8 mouse cellular contexts compared by ENCODE assay signal in genomic region chr17:62884129-62884506, GRCm38 (mm10). TPM values are rescaled to one million over a fixed set of nuclear protein-coding genes. Genes with fewer than 3 reads are reported as not detected.
DNase-seq lines count a peak whose midpoint lies in the region; ATAC-seq and TF ChIP-seq lines count a peak whose summit lies in the region.

No protein-coding gene starts in this region.

- H3K4me1 ChIP-seq in MEL (ENCODE audit: control insufficient read depth in 1 of 2, insufficient read depth in 2 of 2, low read length in 2 of 2) = no peaks in the 10 kb centered on the region
- H3K4me1 ChIP-seq in cerebellum, adult 2 months (ENCODE audit: control insufficient read depth, insufficient read depth, low read length) = no peaks in the 10 kb centered on the region
- H3K4me1 ChIP-seq in lung, embryonic 15.5 days = peaks cover 10% of the 10 kb centered on the region; the same call in 1 of the 2 replicates

- H3K27ac ChIP-seq in MEL (ENCODE audit: control insufficient read depth, low read depth, low read length) = no peak overlapping the region
- no peak overlapping the region for H3K27ac ChIP-seq in cerebellum, adult 2 months (ENCODE audit: insufficient read depth, low read length)
- H3K27ac ChIP-seq in layer of hippocampus, adult 2 months = peak overlapping the region; percentile 50; the same call in 1 of the 2 replicates
- peak overlapping the region; percentile 67; the same call in 1 of the 2 replicates for H3K27ac ChIP-seq in lung, embryonic 15.5 days

- no peak overlapping the region for H3K4me3 ChIP-seq in MEL (ENCODE audit: control insufficient read depth in 1 of 2, insufficient read depth in 1 of 2, low read depth in 2 of 2, low read length in 2 of 2)
- peak overlapping the region; percentile 62 for H3K4me3 ChIP-seq in cerebellum, adult 2 months (replicated peaks; ENCODE audit: insufficient read depth, low read depth, low read length)
- H3K4me3 ChIP-seq in layer of hippocampus, adult 2 months = peak overlapping the region; percentile 63
- H3K4me3 ChIP-seq in lung, embryonic 15.5 days = peak overlapping the region; percentile 88

- H3K4me2 ChIP-seq in lung, embryonic 15.5 days = peak overlapping the region; percentile 99

- ATAC-seq in lung, embryonic 15.5 days (ENCODE audit: borderline replicate concordance, extremely low read depth, low FRiP score, low TSS enrichment) = no peak

- no peak overlapping the region for H3K9ac ChIP-seq in MEL (ENCODE audit: control insufficient read depth, low read depth, low read length, poor library complexity, severe bottlenecking)
- peak overlapping the region; percentile 49; the same call in 1 of the 2 replicates for H3K9ac ChIP-seq in lung, embryonic 15.5 days

- under 1% methylated on average over 16 of the region's 16 CpGs for WGBS in cerebellum, adult 2 months
- WGBS in lung, embryonic 15.5 days = under 1% methylated on average over 16 of the region's 16 CpGs

- no peaks in the 10 kb centered on the region for H3K27me3 ChIP-seq in MEL (ENCODE audit: control insufficient read depth in 1 of 2, insufficient read depth in 2 of 2, low read length in 2 of 2)
- H3K27me3 ChIP-seq in cerebellum, adult 2 months (ENCODE audit: control insufficient read depth, insufficient read depth, low read length) = no peaks in the 10 kb centered on the region
- no peaks in the 10 kb centered on the region; the same call in 1 of the 2 replicates for H3K27me3 ChIP-seq in lung, embryonic 15.5 days

- H3K9me3 ChIP-seq in MEL (replicated peaks; ENCODE audit: insufficient read depth, low read length) = no peaks in the 10 kb centered on the region
- H3K9me3 ChIP-seq in lung, embryonic 15.5 days = no peaks in the 10 kb centered on the region

- peak; percentile 20 for TF ChIP-seq RAD21 in MEL (IDR thresholded peaks at IDR 0.05; ENCODE audit: low read depth, low read length)

- intact Hi-C loops in heart, postnatal 36 days (cut with DNase I) = loop anchor here (5.0 to 10.0 kb wide), 4 partner anchors 232 to 1579 kb away; no protein-coding TSS in a partner anchor

- no peak for TF ChIP-seq EP300 in MEL (IDR thresholded peaks at IDR 0.05; ENCODE audit: low read depth in 1 of 2, low read length in 2 of 2)

- H3K79me2 ChIP-seq in MEL (ENCODE audit: control insufficient read depth, insufficient read depth, low read length, poor library complexity) = no peaks in the 10 kb centered on the region

- TF ChIP-seq POLR2A in MEL (IDR thresholded peaks at IDR 0.05; ENCODE audit: control insufficient read depth in 1 of 2, insufficient read depth in 1 of 2, low read depth in 1 of 2, low read length in 2 of 2, poor library complexity in 1 of 2) = no peak
- TF ChIP-seq POLR2A in cerebellum, adult 2 months (IDR thresholded peaks at IDR 0.05; ENCODE audit: borderline replicate concordance, insufficient read depth, low read length) = no peak

- no peak for DNase-seq in MEL (ENCODE audit: low read depth, low spot score)
- DNase-seq in cerebellum, adult 2 months = peak; percentile 68 to 75
- peak; percentile 85 for DNase-seq in forelimb bud, embryonic 11.5 days (ENCODE audit: low read depth, low spot score)
- peak; percentile 77 to 83 for DNase-seq in heart, postnatal 36 days
- DNase-seq in layer of hippocampus, adult 2 months (ENCODE audit: low spot score in 2 of 2) = peak; percentile 66 to 88
- DNase-seq in ovary, adult 18-20 months (ENCODE audit: low spot score) = peak; percentile 43
- DNase-seq in thymus, postnatal 14 days = peak; percentile 34

- peak in 2 of 3 experiments; percentile 10 to 53; a peak in 3 of 6 replicates for TF ChIP-seq CTCF in MEL (IDR thresholded peaks at IDR 0.05 in 2 of 3, conservative IDR thresholded peaks at IDR 0.05 in 1 of 3; ENCODE audit: control insufficient read depth in 1 of 3, insufficient read depth in 1 of 3, low read depth in 2 of 3, low read length in 3 of 3, poor library complexity in 1 of 3, severe bottlenecking in 1 of 3)
- peak; percentile 73 for TF ChIP-seq CTCF in cerebellum, adult 2 months (IDR thresholded peaks at IDR 0.05; ENCODE audit: borderline replicate concordance, insufficient read depth, low read depth, low read length)
- peak; percentile 98 for TF ChIP-seq CTCF in layer of hippocampus, adult 2 months (conservative IDR thresholded peaks at IDR 0.05)

- H3K36me3 ChIP-seq in MEL (ENCODE audit: control insufficient read depth in 1 of 2, insufficient read depth in 2 of 2, low read length in 2 of 2) = no peaks in the 10 kb centered on the region
- H3K36me3 ChIP-seq in lung, embryonic 15.5 days = no peaks in the 10 kb centered on the region

TF ChIP-seq in MEL, 35 proteins besides CTCF, POLR2A, EP300 and RAD21:
- TF ChIP-seq USF1 (IDR thresholded peaks at IDR 0.05; ENCODE audit: low read depth, low read length) = no peak
- TF ChIP-seq ZKSCAN1 (IDR thresholded peaks at IDR 0.05; ENCODE audit: low read depth, low read length) = no peak
- TF ChIP-seq MYC (IDR thresholded peaks at IDR 0.05; ENCODE audit: low read depth, low read length) = no peak
- no peak for TF ChIP-seq ZNF384 (IDR thresholded peaks at IDR 0.05; ENCODE audit: low read depth, low read length)
- no peak for TF ChIP-seq CHD1 (IDR thresholded peaks at IDR 0.05; ENCODE audit: low read depth, low read length)
- TF ChIP-seq MYB (IDR thresholded peaks at IDR 0.05; ENCODE audit: low read depth, low read length) = no peak
- TF ChIP-seq HCFC1 (IDR thresholded peaks at IDR 0.05; ENCODE audit: low read depth, low read length) = no peak
- no peak for TF ChIP-seq BHLHE40 (IDR thresholded peaks at IDR 0.05; ENCODE audit: borderline replicate concordance, low read depth, low read length)

RNA-seq across cellular contexts. Expression of gene Efna5, which starts 3.0 kb away (rescaled TPM):
- total RNA-seq in MEL (2012; rRNA removed) = not detected in 2 replicates
- polyA plus RNA-seq in MEL (2012; ENCODE audit: insufficient read depth in 1 of 2, insufficient read length in 2 of 2, low read depth in 1 of 2, low replicate concordance in 2 of 2, missing spikeins in 1 of 2) = not detected
- polyA plus RNA-seq in cerebellum, adult 2 months (2012; rRNA removed) = 4.1 and 5.2 TPM in 2 replicates
- 10 to 100 TPM; 22.1 to 26.5 TPM for total RNA-seq in heart, postnatal 36 days (2021)
- 1 to 10 TPM; 6.7 to 8.5 TPM for total RNA-seq in layer of hippocampus, adult 2 months (2021)
- polyA plus RNA-seq in lung, embryonic 15.5 days (2015; fragmentation: Nextera tagmentation; extraction: Ambion mirVana) = 12.6 and 13.3 TPM in 2 replicates

Comparison
In these comparisons a context has a peak if more than half of its experiments do, and no peak if none do; other contexts are left out.
1. H3K27ac ChIP-seq: peak in layer of hippocampus, adult 2 months (single experiment) and lung, embryonic 15.5 days (single experiment); none in MEL (single experiment) and cerebellum, adult 2 months (single experiment).
2. H3K4me3 ChIP-seq: peak in cerebellum, adult 2 months (single experiment), layer of hippocampus, adult 2 months (single experiment) and lung, embryonic 15.5 days (single experiment); none in MEL (0 of 2).
3. CTCF ChIP-seq: peak in every context shown above with its lines; median percentile 98 in layer of hippocampus, adult 2 months; 73 in cerebellum, adult 2 months; 32 in MEL.